Mouse (Mus musculus) CH12.LX (cell line): ENCODE results near the gene Tns3. TPM values are rescaled to one million over a fixed set of nuclear protein-coding genes. Genes with fewer than 3 reads are reported as not detected.

Source experiments
- DNase-seq: peaks from one replicate; pipeline ENCODE4 v3.0.0-alpha.2; 2013; ENCODE audit errors: extremely low read depth
- H3K27ac ChIP-seq: 2 replicates; pipeline ENCODE4 v1.5.1; 2012; ENCODE audit warnings: low read depth, mild to moderate bottlenecking, control low read depth, moderate library complexity; ENCODE audit not compliant: insufficient read depth
- H3K27me3 ChIP-seq: replicated peaks from 2 replicates; pipeline ENCODE3; 2012; ENCODE audit warnings: inconsistent platforms
- H3K36me3 ChIP-seq, 2 experiments: replicated peaks in 1 of 2; 2 replicates each; pipeline versions ENCODE3 to v1.6.1; 2012; ENCODE audit warnings: inconsistent platforms in 1 of 2, low read length in 1 of 2, mild to moderate bottlenecking in 1 of 2, mixed read lengths in 1 of 2, moderate library complexity in 1 of 2; ENCODE audit not compliant: control insufficient read depth in 1 of 2, insufficient read depth in 1 of 2
- H3K4me1 ChIP-seq, 2 experiments: 2 replicates each; pipeline ENCODE4 v1.6.1; 2012; ENCODE audit warnings: inconsistent platforms in 1 of 2, moderate library complexity in 1 of 2; ENCODE audit not compliant: insufficient read depth in 2 of 2, control insufficient read depth in 1 of 2
- H3K4me2 ChIP-seq: 2 replicates; pipeline ENCODE4 v1.6.1; 2012; ENCODE audit warnings: low read depth, mild to moderate bottlenecking, control low read depth; ENCODE audit not compliant: poor library complexity, insufficient read depth, severe bottlenecking
- H3K4me3 ChIP-seq, 3 experiments: fragments of 150-350 bp in 1 of 3; sonication (generic) in 1 of 3; replicated peaks in 1 of 3; 2 replicates each; pipeline versions ENCODE3 to v1.5.1; 2011 to 2012; ENCODE audit warnings: low read depth in 2 of 3, low read length in 2 of 3, mild to moderate bottlenecking in 2 of 3, moderate library complexity in 2 of 3, control low read depth in 1 of 3, improper control_type of control experiment in 1 of 3, inconsistent platforms in 1 of 3, mixed read lengths in 1 of 3; ENCODE audit not compliant: poor library complexity in 1 of 3
- H3K79me2 ChIP-seq: replicated peaks from 2 replicates; pipeline ENCODE4 v1.6.1; 2012; ENCODE audit warnings: mild to moderate bottlenecking, moderate library complexity; ENCODE audit not compliant: control insufficient read depth, poor library complexity, insufficient read depth, severe bottlenecking; ENCODE audit errors: extremely low read depth
- H3K9ac ChIP-seq: 2 replicates; pipeline ENCODE4 v1.6.1; 2012; ENCODE audit warnings: low read depth, mild to moderate bottlenecking, control low read depth, moderate library complexity; ENCODE audit not compliant: insufficient read depth
- H3K9me3 ChIP-seq: replicated peaks from 2 replicates; pipeline ENCODE3; 2012; ENCODE audit warnings: low read length, inconsistent platforms, mixed read lengths
- CHD2 ChIP-seq: IDR thresholded peaks from 2 replicates; pipeline ENCODE4 v1.6.1; 2011; ENCODE audit warnings: low read length, improper control_type of control experiment
- CTCF ChIP-seq, 2 experiments: IDR thresholded peaks in 1 of 2; conservative IDR thresholded peaks in 1 of 2; 2 replicates each; pipeline ENCODE4 v1.5.1; 2011 to 2012; ENCODE audit warnings: low read depth in 2 of 2, low read length in 2 of 2, improper control_type of control experiment in 1 of 2, inconsistent platforms in 1 of 2, mild to moderate bottlenecking in 1 of 2, moderate library complexity in 1 of 2
- E2F4 ChIP-seq: IDR thresholded peaks from 2 replicates; pipeline ENCODE4 v1.6.1; 2011; ENCODE audit warnings: low read depth, low read length, improper control_type of control experiment; ENCODE audit not compliant: insufficient replicate concordance
- ELF1 ChIP-seq: IDR thresholded peaks from 2 replicates; pipeline ENCODE4 v1.6.1; 2014; ENCODE audit warnings: low read depth, mild to moderate bottlenecking, inconsistent platforms, low read length, improper control_type of control experiment
- HCFC1 ChIP-seq: IDR thresholded peaks from 2 replicates; pipeline ENCODE4 v1.6.1; 2012; ENCODE audit warnings: low read depth, mild to moderate bottlenecking, inconsistent platforms, low read length, improper control_type of control experiment
- IRF4 ChIP-seq: IDR thresholded peaks from 2 replicates; pipeline ENCODE4 v1.6.1; 2014; ENCODE audit warnings: low read depth, mild to moderate bottlenecking, inconsistent platforms, low read length, improper control_type of control experiment
- JUND ChIP-seq: conservative IDR thresholded peaks from 2 replicates; pipeline ENCODE4 v1.6.1; 2011; ENCODE audit warnings: low read depth, low read length, improper control_type of control experiment
- KAT2A ChIP-seq: IDR thresholded peaks from 2 replicates; pipeline ENCODE4 v1.6.1; 2012; ENCODE audit warnings: low read length, improper control_type of control experiment, inconsistent platforms; ENCODE audit not compliant: insufficient replicate concordance
- MAX ChIP-seq: IDR thresholded peaks from 2 replicates; pipeline ENCODE4 v1.6.1; 2011; ENCODE audit warnings: low read length, improper control_type of control experiment
- MXI1 ChIP-seq: IDR thresholded peaks from 2 replicates; pipeline ENCODE4 v1.6.1; 2011; ENCODE audit warnings: mild to moderate bottlenecking, low read depth, low read length, improper control_type of control experiment
- NELFE ChIP-seq: IDR thresholded peaks from 2 replicates; pipeline ENCODE4 v1.6.1; 2011; ENCODE audit warnings: low read depth, low read length, improper control_type of control experiment
- PAX5 ChIP-seq: IDR thresholded peaks from 2 replicates; pipeline ENCODE4 v1.6.1; 2012; ENCODE audit warnings: low read length, inconsistent platforms, mixed read lengths
- POLR2A ChIP-seq: IDR thresholded peaks from 2 replicates; pipeline ENCODE4 v1.6.1; 2011; ENCODE audit warnings: low read depth, mild to moderate bottlenecking, improper control_type of control experiment, low read length
- POLR2AphosphoS2 ChIP-seq: IDR thresholded peaks from 2 replicates; pipeline ENCODE4 v1.6.1; 2011; ENCODE audit warnings: low read depth, low read length, improper control_type of control experiment
- RAD21 ChIP-seq: IDR thresholded peaks from 2 replicates; pipeline ENCODE4 v1.6.1; 2011; ENCODE audit warnings: low read depth, mild to moderate bottlenecking, low read length, improper control_type of control experiment, moderate library complexity
- RCOR1 ChIP-seq: conservative IDR thresholded peaks from 2 replicates; pipeline ENCODE4 v1.6.1; 2012; ENCODE audit warnings: low read depth, mild to moderate bottlenecking, inconsistent platforms, low read length, improper control_type of control experiment
- SIN3A ChIP-seq: IDR thresholded peaks from 2 replicates; pipeline ENCODE4 v1.6.1; 2012; ENCODE audit warnings: low read length, improper control_type of control experiment, inconsistent platforms
- SMC3 ChIP-seq: IDR thresholded peaks from 2 replicates; pipeline ENCODE4 v1.6.1; 2011; ENCODE audit warnings: low read depth, low read length, improper control_type of control experiment
- USF2 ChIP-seq: conservative IDR thresholded peaks from 2 replicates; pipeline ENCODE4 v1.6.1; 2011; ENCODE audit warnings: low read depth, low read length, improper control_type of control experiment
- ZNF384 ChIP-seq: IDR thresholded peaks from 2 replicates; pipeline ENCODE4 v1.6.1; 2012; ENCODE audit warnings: low read depth, low read length, improper control_type of control experiment, inconsistent platforms
- dilution Hi-C: fragments of 300-500 bp; cut with MboI; formaldehyde crosslinking; loops from 2 replicates; pipeline ENCODE4 v1.14.3; 2020; ENCODE audit warnings: low sequenced_read_pairs; ENCODE audit not compliant: extremely low pct_unique_long_range_greater_than_20kb, extremely low pct_ligation_motif_present
- in situ Hi-C: fragments of 300-500 bp; cut with MboI; formaldehyde crosslinking; loops from 3 replicates; pipeline ENCODE4 v1.14.3; 2019; ENCODE audit warnings: low sequenced_read_pairs, low pct_ligation_motif_present, low pct_unique_long_range_greater_than_20kb, mixed read lengths
- polyA plus RNA-seq: library from polyadenylated mRNA; unstranded; fragments of >175 nt; gene quantifications from 2 replicates; pipeline ENCODE4 v1.2.1, GENCODE M21; 2012; ENCODE audit warnings: low read depth; ENCODE audit not compliant: insufficient read length
- total RNA-seq, 2 experiments: library from RNA; depleted of rRNA; stranded (reverse); fragments of 300-350 nt in 1 of 2; fragments of >200 nt in 1 of 2; gene quantifications; 2 replicates each; pipeline ENCODE4 v1.2.3; 2012 to 2014

Gene Tns3
- total and polyA plus RNA-seq, 3 experiments, result 0.03 to 1.3 (median 0.33) TPM

- no peaks in the 10 kb centered on the region for H3K4me1 ChIP-seq
- in situ Hi-C loops, result no loop called here
- peaks cover 95% of the 10 kb centered on the region for H3K27me3 ChIP-seq
- dilution Hi-C loops, result no loop called here
- TF ChIP-seq RAD21, result no peak
- TF ChIP-seq CTCF (conservative IDR thresholded peaks at IDR 0.05 in 1 of 2, IDR thresholded peaks at IDR 0.05 in 1 of 2; ENCODE audit: low read depth in 2 of 2, low read length in 2 of 2), result no peak
- no peak for TF ChIP-seq JUND
- no peak for TF ChIP-seq POLR2A
- TF ChIP-seq MXI1, result no peak
- no peak for TF ChIP-seq POLR2AphosphoS2
- no peak for TF ChIP-seq HCFC1
- no peak for TF ChIP-seq RCOR1
- TF ChIP-seq NELFE, result no peak
- no peak for TF ChIP-seq PAX5
- TF ChIP-seq KAT2A, result no peak
- TF ChIP-seq SMC3, result no peak
- TF ChIP-seq E2F4, result no peak
- no peak for TF ChIP-seq CHD2
- TF ChIP-seq IRF4, result no peak
- no peak for TF ChIP-seq ZNF384
- TF ChIP-seq MAX, result no peak
- no peak for TF ChIP-seq ELF1
- no peak for TF ChIP-seq SIN3A
- no peak for DNase-seq
- H3K27ac ChIP-seq, result no peak overlapping the region
- no peak overlapping the region for H3K4me3 ChIP-seq
- no peak overlapping the region for H3K4me2 ChIP-seq
- H3K79me2 ChIP-seq, result no peaks in the 10 kb centered on the region
- H3K9me3 ChIP-seq, result no peaks in the 10 kb centered on the region
- no peaks in the 10 kb centered on the region for H3K36me3 ChIP-seq
- no peak overlapping the region for H3K9ac ChIP-seq
Measured at GRCm38 (mm10) chr11:8457951-8458350, 206.4 kb downstream of the Tns3 start.

- Histone ChIP-seq H3K27ac (no peak overlapping the region), H3K4me1 (peaks cover 0 to under 1% of the 10 kb centered on the region in 2 experiments; a peak in 1 of 4 replicates), H3K9ac (no peak overlapping the region), H3K4me3 (no peak overlapping the region), H3K79me2 (no peaks in the 10 kb centered on the region), H3K27me3 (peaks cover 93% of the 10 kb centered on the region), H3K9me3 (no peaks in the 10 kb centered on the region), H3K36me3 (no peaks in the 10 kb centered on the region), H3K4me2 (no peak overlapping the region)
- TF ChIP-seq USF2, result no peak
- no peak for DNase-seq
- dilution Hi-C loops (no loop called here), in situ Hi-C loops (no loop called here)
Measured at GRCm38 (mm10) chr11:8456586-8457285, 207.6 kb downstream of the Tns3 start.
